Mouse (Mus musculus): ENCODE data around the gene Hagh.

The Hagh gene

GRCm38 (mm10) chr17:24839842-24840241 lies at the start of gene Hagh:
Gene Hagh, plus strand, starts transcription at chr17:24840143.
- DNase-seq, result no peak

GRCm38 (mm10) chr17:24792190-24792589 lies 47.8 kb upstream of the Hagh start:
- DNase-seq, result no peak

- DNase-seq, result no peak
Observed at GRCm38 (mm10) chr17:24794791-24795190, 45.2 kb upstream of the Hagh start.

GRCm38 (mm10) chr17:24796969-24797368 lies 43.0 kb upstream of the Hagh start:
- no peak for DNase-seq

DNA sequence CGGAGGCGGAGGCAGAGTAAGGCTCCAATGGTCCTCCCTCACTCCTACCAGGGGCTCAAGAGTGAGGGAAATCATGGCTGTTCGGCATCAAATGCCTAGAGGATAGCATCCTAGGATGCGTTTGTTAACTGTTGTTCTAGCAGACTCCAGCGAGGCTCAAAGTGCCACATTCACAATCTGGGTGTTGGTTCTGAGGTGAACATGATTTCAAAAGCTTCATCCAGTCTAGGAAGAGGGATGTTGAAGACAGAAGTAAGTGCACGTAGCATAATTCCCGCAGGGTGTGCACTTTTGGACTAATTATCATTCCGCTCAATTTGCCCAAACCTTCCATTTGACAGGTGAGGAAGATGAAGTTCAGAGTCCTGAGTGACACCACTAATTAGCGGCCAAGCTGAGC lies 41.7 kb upstream of the Hagh start:
- DNase-seq, result no peak

- DNase-seq, result no peak
Observed at GRCm38 (mm10) chr17:24799476-24799875, 40.5 kb upstream of the Hagh start.

- DNase-seq, result no peak
Observed at GRCm38 (mm10) chr17:24800524-24800923, 39.4 kb upstream of the Hagh start.

- peak; percentile 7 for DNase-seq
Observed at GRCm38 (mm10) chr17:24803952-24804951, 35.7 kb upstream of the Hagh start, which contains the start of gene Meiob. Gene Meiob, plus strand, starts transcription at chr17:24804289.

DNA sequence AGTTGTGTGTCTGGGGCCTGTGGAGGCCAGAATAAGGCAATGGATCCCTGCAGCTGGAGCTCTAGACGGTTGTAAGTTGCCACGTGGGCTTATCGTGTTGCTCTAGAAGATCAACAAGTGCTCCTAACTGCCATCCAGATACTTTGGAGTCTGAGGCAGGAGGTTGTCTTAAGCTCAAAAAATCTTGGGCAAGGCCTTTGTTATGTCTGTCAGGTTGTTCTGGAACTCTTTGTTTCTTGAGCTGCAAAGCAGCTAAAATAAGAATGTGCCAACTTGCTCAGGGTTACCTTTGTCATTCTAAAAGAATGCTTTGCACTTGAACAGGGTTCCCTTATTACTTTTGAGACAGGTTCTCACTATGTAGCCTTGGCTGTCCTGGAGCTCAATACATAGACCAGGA lies 28.7 kb upstream of the Hagh start:
- DNase-seq, result no peak

GRCm38 (mm10) chr17:24812215-24812614 lies 27.7 kb upstream of the Hagh start:
- DNase-seq, result no peak

DNA sequence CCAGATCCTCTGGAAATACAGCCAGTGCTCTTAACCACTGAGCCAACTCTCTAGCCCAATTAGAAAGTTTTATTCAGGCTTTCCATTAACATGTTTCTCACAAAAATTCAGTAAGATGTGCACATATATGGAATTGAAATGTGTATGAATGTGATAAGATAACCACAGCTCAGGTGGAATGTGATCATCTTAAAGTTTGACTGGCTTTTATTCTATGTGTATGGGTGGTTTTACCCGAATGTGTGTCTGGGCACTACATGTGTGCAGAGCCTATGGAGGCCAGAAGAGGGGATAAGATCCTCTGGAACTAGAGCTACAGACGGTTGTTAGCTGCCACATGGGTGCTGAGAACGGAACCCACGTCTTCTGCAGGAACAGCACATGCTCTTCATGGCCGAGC lies 24.7 kb upstream of the Hagh start:
- no peak for DNase-seq

GRCm38 (mm10) chr17:24817503-24817902 lies 22.4 kb upstream of the Hagh start:
- DNase-seq, result no peak

- no peak for DNase-seq
Observed at GRCm38 (mm10) chr17:24818172-24818571, 21.8 kb upstream of the Hagh start.

DNA sequence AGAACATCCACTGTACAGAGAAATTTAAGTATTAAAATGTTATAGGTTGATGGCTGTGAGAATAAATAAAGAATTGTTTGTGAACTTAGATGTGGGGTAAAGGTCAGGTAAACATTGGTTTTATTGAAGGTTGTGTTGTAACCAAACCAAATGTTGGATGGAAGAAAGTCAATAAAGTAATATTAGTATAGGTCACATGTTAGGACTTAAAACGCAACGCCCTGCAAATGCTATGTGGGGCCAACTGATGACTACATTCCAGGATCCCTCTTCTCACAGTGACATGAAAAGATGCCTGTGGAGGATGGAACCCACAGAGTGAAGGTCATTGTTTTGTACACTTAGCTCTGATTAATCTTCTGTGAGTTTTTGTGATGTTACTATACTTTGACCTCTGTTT lies 20.5 kb upstream of the Hagh start:
- DNase-seq, result no peak

GRCm38 (mm10) chr17:24821351-24822280 lies 18.3 kb upstream of the Hagh start:
- no peak for DNase-seq

DNA sequence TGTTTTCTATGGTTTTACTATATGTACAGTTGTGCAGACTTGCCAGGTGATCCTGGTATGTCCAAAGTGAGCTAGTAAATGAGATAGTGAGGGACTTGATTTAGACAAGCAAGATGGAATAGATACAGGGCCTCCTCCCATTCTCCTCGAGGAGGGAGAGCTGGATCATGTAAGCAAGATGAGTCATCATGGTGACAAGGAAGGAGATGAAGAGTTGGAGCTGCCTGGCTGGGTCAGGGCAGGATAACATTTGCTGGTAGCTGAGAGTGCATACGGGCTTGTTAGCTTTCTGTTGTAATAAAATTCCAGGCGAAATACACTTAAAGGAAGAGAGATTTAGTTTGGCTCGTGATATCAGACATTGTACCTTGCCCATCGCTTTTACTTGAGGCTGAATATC lies 398 bp downstream of the Hagh start:
- no peak for DNase-seq

- no peak for DNase-seq
Observed at GRCm38 (mm10) chr17:24841133-24841532, 1.2 kb downstream of the Hagh start.

DNA sequence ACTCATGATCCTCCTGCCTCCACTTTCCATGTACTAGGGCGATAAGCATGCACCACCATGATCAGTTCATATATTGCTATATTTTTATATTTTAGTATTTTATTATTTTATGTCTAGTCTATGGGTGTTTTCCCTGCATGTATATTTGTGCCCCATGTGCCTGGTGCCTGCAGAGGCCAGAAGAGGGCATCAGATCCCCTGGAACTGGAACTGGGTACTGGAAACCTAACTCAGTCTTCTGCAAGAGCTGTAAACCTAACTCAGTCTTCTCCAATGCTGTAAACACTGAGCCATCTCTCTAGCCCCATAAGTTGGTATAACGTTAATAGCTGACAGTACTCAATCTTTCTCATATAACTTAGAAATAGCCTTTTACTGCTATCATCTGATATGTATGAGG lies 2.7 kb downstream of the Hagh start:
- no peak for DNase-seq

- no peak for DNase-seq
Observed at GRCm38 (mm10) chr17:24844525-24844924, 4.6 kb downstream of the Hagh start.

DNA sequence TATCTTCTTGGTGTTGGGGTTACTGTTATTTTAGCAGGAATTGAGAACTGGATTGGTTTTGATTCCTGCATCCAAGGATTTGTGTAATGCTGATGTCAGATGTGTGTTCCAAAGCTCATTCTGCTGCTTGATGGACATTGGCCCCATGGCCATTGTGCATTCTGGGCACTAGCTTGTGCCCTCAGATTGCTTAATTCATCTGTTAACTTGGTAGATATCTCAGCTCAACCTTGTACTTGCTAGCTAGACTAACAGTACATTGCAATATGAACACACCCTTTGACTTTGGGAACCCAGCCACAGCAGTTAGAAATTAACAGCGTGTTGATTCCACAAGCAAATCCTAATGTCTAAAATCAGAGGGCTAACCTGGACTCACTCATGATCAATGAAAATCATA lies 7.4 kb downstream of the Hagh start:
- no peak for DNase-seq

GRCm38 (mm10) chr17:24848600-24849031 lies 8.7 kb downstream of the Hagh start:
- DNase-seq, result no peak

DNA sequence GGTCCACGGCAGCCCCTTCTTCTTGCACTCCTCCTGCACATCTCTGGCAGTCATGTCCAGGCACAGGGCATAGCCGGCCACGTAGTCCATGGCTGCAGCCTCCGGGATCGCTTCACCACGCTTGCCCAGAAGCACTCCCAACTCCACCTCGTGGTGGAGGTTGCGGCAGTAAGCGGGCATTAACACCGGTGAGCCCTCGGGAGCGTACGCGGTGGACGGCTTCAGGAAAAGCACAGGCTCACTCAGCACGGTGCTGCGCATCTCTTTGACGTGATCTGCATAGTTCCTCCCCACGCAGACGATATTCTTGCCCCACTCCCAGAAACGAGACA lies 9.8 kb downstream of the Hagh start:
- DNase-seq, result no peak

GRCm38 (mm10) chr17:24850065-24850772 lies 10.3 kb downstream of the Hagh start, which contains the start of gene Fahd1:
Gene Fahd1, minus strand, starts transcription at chr17:24850364.
- peak; percentile 94 for DNase-seq

Data from cerebellum, adult 11 months (tissue).